Mouse (Mus musculus) liver, embryonic 14.5 days (tissue): ENCODE results near the gene Pik3r1. TPM values are rescaled to one million over a fixed set of nuclear protein-coding genes. Genes with fewer than 3 reads are reported as not detected.

Experiments used
- ATAC-seq: fragments of 200-750 bp; cut with Nextera tagmentation; 2 replicates; pipeline ENCODE4 v1.8.0; 2017; ENCODE audit warnings: moderate number of reproducible peaks, mild to moderate bottlenecking, moderate library complexity; ENCODE audit not compliant: insufficient read depth
- DNase-seq, 3 experiments: peaks; one replicate each; pipeline ENCODE4 v3.0.0-alpha.2; 2012 to 2013; ENCODE audit warnings: low read depth in 3 of 3, low spot score in 3 of 3
- H3K27ac ChIP-seq: fragments of 300-500 bp; sonication (generic); 2 replicates; pipeline ENCODE4 v1.5.1; 2014; ENCODE audit warnings: moderate library complexity, mild to moderate bottlenecking, control low read depth, inconsistent platforms
- H3K27me3 ChIP-seq: fragments of 300-500 bp; sonication (generic); 2 replicates; pipeline ENCODE4 v1.6.1; 2014; ENCODE audit warnings: mild to moderate bottlenecking, low read length, moderate library complexity; ENCODE audit not compliant: control insufficient read depth, insufficient read depth
- H3K36me3 ChIP-seq: fragments of 300-500 bp; sonication (generic); replicated peaks from 2 replicates; pipeline ENCODE4 v1.6.1; 2014; ENCODE audit warnings: low read depth; ENCODE audit not compliant: control insufficient read depth, insufficient read depth
- H3K4me1 ChIP-seq, 2 experiments: fragments of 200-500 bp in 1 of 2; fragments of 300-500 bp in 1 of 2; sonication (generic) in 1 of 2; replicated peaks; 2 replicates each; pipeline ENCODE4 v1.6.1; 2012 to 2014; ENCODE audit warnings: antibody characterized with exemption in 1 of 2, inconsistent platforms in 1 of 2, low read length in 1 of 2; ENCODE audit not compliant: control insufficient read depth in 2 of 2, insufficient read depth in 2 of 2
- H3K4me2 ChIP-seq: fragments of 300-500 bp; sonication (generic); 2 replicates; pipeline ENCODE4 v1.6.1; 2014; ENCODE audit warnings: low read depth, mild to moderate bottlenecking, control low read depth, moderate library complexity
- H3K4me3 ChIP-seq, 2 experiments: fragments of 200-500 bp in 1 of 2; fragments of 300-500 bp in 1 of 2; sonication (generic) in 1 of 2; 2 replicates each; pipeline ENCODE4 v1.5.1; 2012 to 2014; ENCODE audit warnings: low read depth in 2 of 2, low read length in 2 of 2, mild to moderate bottlenecking in 2 of 2, control low read depth in 1 of 2, inconsistent platforms in 1 of 2, moderate library complexity in 1 of 2; ENCODE audit not compliant: insufficient read depth in 1 of 2
- H3K9ac ChIP-seq: fragments of 300-500 bp; sonication (generic); replicated peaks from 2 replicates; pipeline ENCODE4 v1.6.1; 2014; ENCODE audit warnings: mild to moderate bottlenecking, control low read depth, moderate library complexity
- H3K9me3 ChIP-seq: fragments of 300-500 bp; sonication (generic); 2 replicates; pipeline ENCODE4 v1.6.1; 2016; ENCODE audit warnings: low read length, mixed read lengths; ENCODE audit not compliant: control insufficient read depth
- CTCF ChIP-seq: IDR thresholded peaks from 2 replicates; pipeline ENCODE4 v1.5.1; 2016; ENCODE audit warnings: antibody characterized with exemption, low read depth, control low read depth
- EP300 ChIP-seq: IDR thresholded peaks from 2 replicates; pipeline ENCODE4 v1.6.1; 2016; ENCODE audit warnings: antibody characterized with exemption, low read depth
- WGBS: fragments of 180-500 bp; shearing (Covaris S2); extraction: QIAGEN DNeasy Blood & Tissue Kit; methylation state at CpG from one replicate; pipeline ENCODE4 v1.1.7; 2014; ENCODE audit not compliant: insufficient replicate concordance; 5-methylcytosine and 5-hydroxymethylcytosine counted together
- polyA plus RNA-seq, 2 experiments: library from polyadenylated mRNA; depleted of rRNA in 1 of 2; stranded (reverse) in 1 of 2; unstranded in 1 of 2; fragments of >200 nt; fragmentation: Nextera tagmentation in 1 of 2; extraction: Ambion mirVana in 1 of 2; gene quantifications; 2 replicates each; pipeline versions ENCODE4 v1.2.1 to v1.2.3; 2012 to 2014

The Pik3r1 gene
- polyA plus RNA-seq, 2 experiments, result 10.3 to 23.7 TPM

DNA sequence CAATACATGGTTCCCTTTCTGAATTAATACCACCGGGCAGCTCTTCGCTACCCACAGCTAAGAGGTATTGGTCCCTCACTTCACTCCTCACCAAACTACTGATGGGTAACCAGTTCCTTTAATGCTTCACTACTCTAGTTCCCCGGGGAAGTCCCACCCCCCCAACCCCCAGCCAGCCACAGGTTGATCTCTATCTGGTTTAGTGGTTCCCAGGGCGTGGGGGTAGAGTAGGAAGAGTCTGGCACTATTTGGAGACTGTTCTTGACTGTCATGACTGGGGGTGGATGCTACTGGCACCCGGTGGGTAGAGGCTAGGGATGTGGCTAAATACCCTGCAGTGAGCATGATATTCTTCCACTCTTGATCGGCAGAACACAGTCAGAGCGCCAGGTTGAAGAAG, 61.6 kb downstream of the Pik3r1 start:
- WGBS, result 60% methylated on average over 7 of the region's 7 CpGs
- DNase-seq, result no peak

DNA sequence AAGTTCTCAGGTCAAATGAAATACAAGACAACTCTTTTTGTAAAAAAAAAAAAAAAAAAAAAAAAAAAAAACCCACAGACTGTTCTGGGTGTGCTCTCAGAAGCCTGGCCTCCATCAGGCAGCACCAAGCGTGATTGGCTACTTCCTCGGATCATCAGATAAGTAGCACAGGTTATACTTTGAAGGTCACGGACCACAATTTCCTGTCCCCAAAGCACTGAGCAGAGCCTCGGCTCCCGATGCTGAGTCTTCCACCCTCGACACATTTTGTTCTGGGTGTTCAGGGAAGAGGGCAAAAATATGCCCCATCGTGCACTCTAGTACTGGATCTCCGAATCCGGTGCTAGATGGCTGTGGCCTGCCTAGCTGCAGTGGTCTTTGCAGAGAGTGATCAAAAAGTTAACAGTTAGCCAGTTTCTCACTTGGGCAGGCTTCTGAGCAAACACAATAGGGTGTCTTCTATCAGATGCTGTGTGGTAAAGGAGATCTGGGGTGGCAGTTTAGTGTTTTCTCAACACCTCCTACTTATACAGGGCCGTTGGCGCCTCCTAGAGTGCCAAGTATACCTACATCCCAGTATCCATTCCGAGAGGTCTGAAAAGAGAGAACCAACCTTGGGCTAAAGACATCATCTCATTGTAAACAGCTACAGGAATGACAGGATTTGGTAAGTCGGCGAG, 65.8 kb downstream of the Pik3r1 start:
- Histone ChIP-seq H3K27ac (no peak overlapping the region), H3K27me3 (no peaks in the 10 kb centered on the region), H3K4me2 (no peak overlapping the region), H3K36me3 (peaks cover 8% of the 10 kb centered on the region), H3K9me3 (no peaks in the 10 kb centered on the region), H3K9ac (no peak overlapping the region), H3K4me1 (no peaks in the 10 kb centered on the region), H3K4me3 (no peak overlapping the region)
- DNase-seq (no peak), ATAC-seq (no peak)
- no peak for TF ChIP-seq CTCF
- no peak for TF ChIP-seq EP300
- WGBS, result 75% methylated on average over 14 of the region's 14 CpGs

More for the DNA sequence above, 61.6 kb downstream of the Pik3r1 start:
- Histone ChIP-seq H3K4me2 (no peak overlapping the region), H3K36me3 (peaks cover 8% of the 10 kb centered on the region), H3K9ac (no peak overlapping the region), H3K27me3 (no peaks in the 10 kb centered on the region), H3K4me1 (no peaks in the 10 kb centered on the region), H3K4me3 (no peak overlapping the region), H3K9me3 (no peaks in the 10 kb centered on the region), H3K27ac (no peak overlapping the region)
- no peak for TF ChIP-seq EP300
- no peak for TF ChIP-seq CTCF
- ATAC-seq, result no peak

DNA sequence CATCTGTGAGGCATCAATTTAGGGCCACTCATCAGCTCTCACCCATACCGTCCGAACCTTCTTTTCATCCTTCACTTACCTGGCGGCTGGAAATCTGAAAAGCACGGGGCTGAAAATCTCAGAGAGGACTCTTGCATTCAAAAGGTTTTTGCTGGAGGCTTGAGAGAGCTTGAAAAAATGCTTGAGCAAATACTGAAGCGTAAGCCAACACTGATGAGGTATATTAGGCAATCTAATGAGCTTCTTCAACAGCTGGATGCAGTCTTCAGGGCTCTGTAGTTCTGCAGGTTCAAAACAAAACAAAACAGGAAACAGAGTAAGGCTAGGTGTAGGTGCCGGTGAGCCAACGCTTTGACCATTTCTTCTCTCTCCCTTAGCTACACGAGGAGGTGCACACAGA, 66.4 kb downstream of the Pik3r1 start:
- Histone ChIP-seq H3K4me1 (no peaks in the 10 kb centered on the region), H3K4me3 (no peak overlapping the region), H3K36me3 (peaks cover 8% of the 10 kb centered on the region), H3K27me3 (no peaks in the 10 kb centered on the region), H3K4me2 (no peak overlapping the region), H3K9ac (no peak overlapping the region), H3K27ac (no peak overlapping the region), H3K9me3 (no peaks in the 10 kb centered on the region)
- DNase-seq (no peak), ATAC-seq (no peak)
- TF ChIP-seq CTCF (no peak), EP300 (no peak)
- WGBS, result 83% methylated on average over 8 of the region's 8 CpGs

- Histone ChIP-seq H3K4me3 (no peak overlapping the region), H3K4me1 (peaks cover 11% of the 10 kb centered on the region in 2 experiments), H3K4me2 (no peak overlapping the region), H3K27ac (no peak overlapping the region), H3K36me3 (peaks cover 8% of the 10 kb centered on the region), H3K9ac (no peak overlapping the region), H3K27me3 (no peaks in the 10 kb centered on the region), H3K9me3 (no peaks in the 10 kb centered on the region)
- no peak for DNase-seq
- ATAC-seq, result no peak
- 81% methylated on average over 5 of the region's 5 CpGs for WGBS
- TF ChIP-seq CTCF (no peak), EP300 (no peak)
Measured at GRCm38 (mm10) chr13:101699742-101700141, 68.3 kb downstream of the Pik3r1 start.

GRCm38 (mm10) chr13:101697966-101698365, 70.1 kb downstream of the Pik3r1 start:
- ATAC-seq, result no peak
- WGBS, result 64% methylated on average over 5 of the region's 5 CpGs
- no peak overlapping the region for H3K27ac ChIP-seq

More at GRCm38 (mm10) chr13:101697966-101698365, 70.1 kb downstream of the Pik3r1 start:
- H3K9ac ChIP-seq, result no peak overlapping the region
- TF ChIP-seq CTCF, result no peak
- no peaks in the 10 kb centered on the region for H3K27me3 ChIP-seq
- no peak overlapping the region for H3K4me2 ChIP-seq
- H3K36me3 ChIP-seq, result peaks cover 8% of the 10 kb centered on the region
- H3K4me3 ChIP-seq, result no peak overlapping the region
- peaks cover 16 to 21% of the 10 kb centered on the region in 2 experiments for H3K4me1 ChIP-seq
- DNase-seq, result no peak
- no peaks in the 10 kb centered on the region for H3K9me3 ChIP-seq
